Mouse (Mus musculus) stomach, embryonic 14.5 days (tissue): ENCODE measurements around the gene Mkrn2. TPM values are rescaled to one million over a fixed set of nuclear protein-coding genes. Genes with fewer than 3 reads are reported as not detected.
"Not testable (repeated sequence)": the region's sequence is repeated elsewhere in the genome, so short reads cannot be mapped to it uniquely, and the experiment has no call there.

Experiments used
- ATAC-seq: fragments of 200-750 bp; cut with Nextera tagmentation; 2 replicates; pipeline ENCODE4 v1.8.0; 2017; ENCODE audit warnings: low read depth, moderate TSS enrichment; ENCODE audit not compliant: insufficient number of reproducible peaks, insufficient read depth, low FRiP score
- H3K27ac ChIP-seq: fragments of 300-500 bp; sonication (generic); 2 replicates; pipeline ENCODE4 v1.5.1; 2014; ENCODE audit warnings: mild to moderate bottlenecking, low read length, moderate library complexity, mixed read lengths
- H3K27me3 ChIP-seq: fragments of 300-500 bp; sonication (generic); 2 replicates; pipeline ENCODE4 v1.6.1; 2014; ENCODE audit warnings: low read length, control low read depth, mixed read lengths; ENCODE audit not compliant: control insufficient read depth, insufficient read depth
- H3K36me3 ChIP-seq: fragments of 300-500 bp; sonication (generic); 2 replicates; pipeline ENCODE4 v1.6.1; 2014; ENCODE audit warnings: mild to moderate bottlenecking, control low read depth, low read length, moderate library complexity, mixed read lengths; ENCODE audit not compliant: control insufficient read depth, insufficient read depth
- H3K4me1 ChIP-seq: fragments of 300-500 bp; sonication (generic); 2 replicates; pipeline ENCODE4 v1.6.1; 2014; ENCODE audit warnings: low read length, control low read depth, mixed read lengths; ENCODE audit not compliant: control insufficient read depth, insufficient read depth
- H3K4me2 ChIP-seq: fragments of 300-500 bp; sonication (generic); replicated peaks from 2 replicates; pipeline ENCODE4 v1.6.1; 2014; ENCODE audit warnings: low read depth, low read length, control low read depth
- H3K4me3 ChIP-seq: fragments of 300-500 bp; sonication (generic); 2 replicates; pipeline ENCODE4 v1.5.1; 2014; ENCODE audit warnings: low read depth, low read length, control low read depth
- H3K9ac ChIP-seq: fragments of 300-500 bp; sonication (generic); replicated peaks from 2 replicates; pipeline ENCODE4 v1.6.1; 2014; ENCODE audit warnings: low read depth, mild to moderate bottlenecking, control low read depth, low read length, moderate library complexity, mixed read lengths
- H3K9me3 ChIP-seq: fragments of 300-500 bp; sonication (generic); 2 replicates; pipeline ENCODE4 v1.6.1; 2016; ENCODE audit warnings: low read depth, low read length, control low read depth; ENCODE audit not compliant: control insufficient read depth
- whole genome bisulfite sequencing: fragments of 180-500 bp; shearing (Covaris S2); extraction: QIAGEN DNeasy Blood & Tissue Kit; methylation state at CpG from one replicate; pipeline ENCODE4 v1.1.7; 2014; 5-methylcytosine and 5-hydroxymethylcytosine counted together
- polyA plus RNA-seq: library from polyadenylated mRNA; unstranded; fragments of >200 nt; fragmentation: Nextera tagmentation; extraction: Ambion mirVana; gene quantifications from 2 replicates; pipeline ENCODE4 v1.2.1, GENCODE M21; 2014

The Mkrn2 gene
- polyA plus RNA-seq, 1 experiment from 2014 or later, result 32.5 TPM

- H3K36me3 ChIP-seq, result peaks cover 94% of the 10 kb centered on the region
- H3K4me2 ChIP-seq, result no peak overlapping the region
- no peaks in the 10 kb centered on the region for H3K27me3 ChIP-seq
- H3K9ac ChIP-seq, result no peak overlapping the region
- H3K4me1 ChIP-seq, result no peaks in the 10 kb centered on the region
- H3K4me3 ChIP-seq, result no peak overlapping the region
- no peaks in the 10 kb centered on the region for H3K9me3 ChIP-seq
- WGBS, result 85% methylated on average over 10 of the region's 10 CpGs
- no peak for ATAC-seq
- no peak overlapping the region for H3K27ac ChIP-seq
These were observed 18.1 kb downstream of the Mkrn2 start for GRCm38 (mm10) chr6:115619818-115620217.

GRCm38 (mm10) chr6:115620942-115621341 lies 19.2 kb downstream of the Mkrn2 start:
- Histone ChIP-seq H3K9ac (no peak overlapping the region), H3K4me1 (no peaks in the 10 kb centered on the region), H3K27me3 (no peaks in the 10 kb centered on the region), H3K9me3 (no peaks in the 10 kb centered on the region), H3K36me3 (peaks cover 95% of the 10 kb centered on the region), H3K27ac (no peak overlapping the region), H3K4me2 (no peak overlapping the region), H3K4me3 (no peak overlapping the region)
- 73% methylated on average over 1 of the region's 1 CpGs for WGBS
- no peak for ATAC-seq

- Histone ChIP-seq H3K4me1 (no peaks in the 10 kb centered on the region), H3K27ac (no peak overlapping the region), H3K4me2 (no peak overlapping the region), H3K27me3 (no peaks in the 10 kb centered on the region), H3K9ac (no peak overlapping the region), H3K4me3 (no peak overlapping the region), H3K36me3 (peaks cover 82% of the 10 kb centered on the region), H3K9me3 (no peaks in the 10 kb centered on the region)
- 88% methylated on average over 5 of the region's 5 CpGs for WGBS
- ATAC-seq, result no peak
These were observed 24.4 kb downstream of the Mkrn2 start for GRCm38 (mm10) chr6:115626121-115626520.

GRCm38 (mm10) chr6:115631056-115631795 lies 29.5 kb downstream of the Mkrn2 start:
- Histone ChIP-seq H3K4me2 (no peak overlapping the region), H3K9ac (no peak overlapping the region), H3K4me1 (no peaks in the 10 kb centered on the region), H3K27ac (no peak overlapping the region), H3K4me3 (no peak overlapping the region), H3K36me3 (peaks cover 78% of the 10 kb centered on the region), H3K9me3 (no peaks in the 10 kb centered on the region), H3K27me3 (no peaks in the 10 kb centered on the region)
- WGBS, result 91% methylated on average over 3 of the region's 3 CpGs
- no peak for ATAC-seq

GRCm38 (mm10) chr6:115634015-115634414 lies 32.3 kb downstream of the Mkrn2 start:
- Histone ChIP-seq H3K36me3 (peaks cover 75% of the 10 kb centered on the region), H3K9ac (no peak overlapping the region), H3K4me2 (no peak overlapping the region), H3K4me3 (no peak overlapping the region), H3K9me3 (no peaks in the 10 kb centered on the region), H3K27ac (no peak overlapping the region), H3K27me3 (no peaks in the 10 kb centered on the region), H3K4me1 (no peaks in the 10 kb centered on the region)
- WGBS, result 84% methylated on average over 2 of the region's 2 CpGs
- ATAC-seq, result no peak

- H3K27me3 ChIP-seq, H3K4me3 ChIP-seq, ATAC-seq, H3K9me3 ChIP-seq, H3K9ac ChIP-seq, H3K4me1 ChIP-seq, H3K4me2 ChIP-seq, H3K27ac ChIP-seq: not testable (repeated sequence)
- peaks cover 61% of the 10 kb centered on the region for H3K36me3 ChIP-seq
- WGBS, result 93% methylated on average over 7 of the region's 7 CpGs
These were observed 36.5 kb downstream of the Mkrn2 start for GRCm38 (mm10) chr6:115638188-115638587.

- Histone ChIP-seq H3K4me1 (no peaks in the 10 kb centered on the region), H3K9ac (no peak overlapping the region), H3K4me2 (no peak overlapping the region), H3K4me3 (no peak overlapping the region), H3K9me3 (no peaks in the 10 kb centered on the region), H3K27me3 (no peaks in the 10 kb centered on the region), H3K27ac (no peak overlapping the region), H3K36me3 (peaks cover 25% of the 10 kb centered on the region)
- ATAC-seq, result no peak
- WGBS, result 68% methylated on average over 1 of the region's 1 CpGs
These were observed 41.6 kb downstream of the Mkrn2 start for GRCm38 (mm10) chr6:115643315-115643714.

GRCm38 (mm10) chr6:115649792-115650365 lies 48.2 kb downstream of the Mkrn2 start:
- Histone ChIP-seq H3K27me3 (no peaks in the 10 kb centered on the region), H3K27ac (no peak overlapping the region), H3K36me3 (no peaks in the 10 kb centered on the region), H3K4me1 (peaks cover 23% of the 10 kb centered on the region), H3K4me2 (no peak overlapping the region), H3K9ac (no peak overlapping the region), H3K4me3 (no peak overlapping the region), H3K9me3 (no peaks in the 10 kb centered on the region)
- WGBS, result 68% methylated on average over 1 of the region's 1 CpGs
- no peak for ATAC-seq
